Mouse (Mus musculus) olfactory bulb, adult 2 months (tissue): ENCODE measurements around the gene Hepacam.

Source experiments
- CTCF ChIP-seq: fragments of 200-500 bp; IDR thresholded peaks from 2 replicates; pipeline ENCODE4 v1.5.1; 2012; ENCODE audit warnings: low read depth, mild to moderate bottlenecking, low read length, moderate library complexity; ENCODE audit not compliant: insufficient read depth
- POLR2A ChIP-seq: fragments of 200-500 bp; IDR thresholded peaks from 2 replicates; pipeline ENCODE4 v1.6.1; 2012; ENCODE audit warnings: mild to moderate bottlenecking, low read depth, low read length, moderate library complexity; ENCODE audit not compliant: insufficient read depth

DNA sequence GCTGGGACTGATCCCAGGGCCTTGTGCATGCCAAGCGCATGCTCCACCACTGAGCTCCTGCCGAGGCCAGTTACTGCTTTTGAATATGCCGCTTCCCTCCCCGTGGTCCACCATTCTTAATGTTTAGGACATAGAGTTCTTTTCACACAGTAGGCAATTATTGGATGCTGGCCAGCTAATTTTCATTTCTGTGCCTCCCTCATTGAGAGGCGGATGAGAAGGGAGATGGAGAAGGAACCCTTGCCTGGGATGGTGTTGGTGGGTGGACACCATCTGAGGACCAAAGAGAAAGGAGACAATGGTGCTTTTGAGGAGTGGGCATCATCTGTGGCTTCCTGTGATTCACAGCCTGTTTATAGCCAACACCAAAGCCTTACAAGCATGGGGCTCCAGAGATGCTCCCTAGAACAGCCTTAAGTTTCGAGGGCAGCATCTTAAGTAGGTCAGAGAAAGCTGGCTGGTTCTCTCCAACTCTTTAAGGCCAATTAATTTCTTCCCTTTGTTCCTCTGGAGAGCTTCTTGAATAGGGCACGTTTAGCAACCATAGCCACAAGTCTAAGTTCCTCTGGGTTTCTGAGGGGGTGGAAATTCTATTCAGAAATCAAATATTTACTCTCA is 8.3 kb upstream of the Hepacam start:
- TF ChIP-seq CTCF (no peak), POLR2A (no peak)
